Comparison of ENCODE assay signal across 21 mouse cellular contexts in the genomic region with DNA sequence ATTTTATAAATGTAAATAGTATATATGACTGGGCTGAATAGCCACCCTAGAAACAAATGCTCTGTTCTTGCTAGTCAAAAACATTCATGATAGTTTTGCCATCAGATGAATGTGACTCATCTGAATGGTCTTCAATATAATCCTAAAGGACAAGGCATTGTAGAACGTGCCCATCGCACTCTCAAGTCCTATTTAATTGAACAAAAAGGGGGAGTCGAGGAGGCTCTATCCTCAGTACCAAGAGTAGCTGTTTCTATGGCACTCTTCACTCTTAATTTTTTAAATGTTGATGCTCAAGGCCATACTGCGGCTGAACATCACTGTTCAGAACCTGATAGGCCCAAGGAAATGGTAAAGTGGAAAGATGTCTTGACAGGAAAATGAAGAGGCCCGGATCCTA. TPM values are rescaled to one million over a fixed set of nuclear protein-coding genes. Genes with fewer than 3 reads are reported as not detected.
"Had no signal": no experiment of that assay in that cellular context is flagged by ENCODE, and none has a peak within 500 bp of the region (broad histone marks: within the 10 kb centered on the region; RNA-seq: fewer than 3 reads in every experiment).

No protein-coding gene starts in this region.

- H3K36me3 ChIP-seq: kidney, embryonic 15.5 days; limb, embryonic 15.5 days; liver, embryonic 12.5 days; midbrain, embryonic 12.5 days; stomach, embryonic 15.5 days had no signal

- H3K27ac ChIP-seq: kidney, embryonic 15.5 days; limb, embryonic 15.5 days; liver, embryonic 12.5 days; midbrain, embryonic 12.5 days; stomach, embryonic 15.5 days had no signal

- ATAC-seq: liver, embryonic 12.5 days; midbrain, embryonic 16.5 days had no signal

- H3K4me1 ChIP-seq: kidney, embryonic 15.5 days; limb, embryonic 15.5 days; liver, embryonic 12.5 days; midbrain, embryonic 12.5 days; stomach, embryonic 15.5 days had no signal

- H3K9ac ChIP-seq: kidney, embryonic 15.5 days; limb, embryonic 15.5 days; liver, embryonic 12.5 days; lung, embryonic 14.5 days; midbrain, embryonic 12.5 days; stomach, embryonic 15.5 days had no signal

- H3K4me2 ChIP-seq: kidney, embryonic 15.5 days; limb, embryonic 15.5 days; liver, embryonic 12.5 days; lung, embryonic 14.5 days; midbrain, embryonic 12.5 days; stomach, embryonic 15.5 days had no signal

- H3K4me3 ChIP-seq: kidney, embryonic 15.5 days; limb, embryonic 15.5 days; liver, embryonic 12.5 days; midbrain, embryonic 12.5 days; stomach, embryonic 15.5 days had no signal

- H3K27me3 ChIP-seq: kidney, embryonic 15.5 days; limb, embryonic 15.5 days; liver, embryonic 12.5 days; midbrain, embryonic 12.5 days; stomach, embryonic 15.5 days had no signal

- DNase-seq: kidney, adult 2 months; kidney, postnatal 25 days; layer of hippocampus, adult 9-11 months; layer of hippocampus, postnatal 36 days; lung, embryonic 14.5 days; lung, postnatal 10 days; lung, postnatal 4 days; thymus, postnatal 4 days had no signal

RNA-seq across cellular contexts. Expression of a gene that starts 29.2 kb away (rescaled TPM):
- total RNA-seq: layer of hippocampus, postnatal 36 days; left cerebral cortex, adult 8-10 months; left cerebral cortex, postnatal 25 days; megakaryocyte, adult 5-6 weeks had no signal
- polyA plus RNA-seq: kidney, adult 2 months; limb, embryonic 11.5 days; liver, embryonic 12.5 days; liver, embryonic 16.5 days; lung, embryonic 14.5 days; midbrain, embryonic 16.5 days; neural tube, embryonic 14.5 days; stomach, embryonic 15.5 days; testis, adult 2 months had no signal
